Comparison of ENCODE assay signal across 8 mouse cellular contexts in the genomic region with DNA sequence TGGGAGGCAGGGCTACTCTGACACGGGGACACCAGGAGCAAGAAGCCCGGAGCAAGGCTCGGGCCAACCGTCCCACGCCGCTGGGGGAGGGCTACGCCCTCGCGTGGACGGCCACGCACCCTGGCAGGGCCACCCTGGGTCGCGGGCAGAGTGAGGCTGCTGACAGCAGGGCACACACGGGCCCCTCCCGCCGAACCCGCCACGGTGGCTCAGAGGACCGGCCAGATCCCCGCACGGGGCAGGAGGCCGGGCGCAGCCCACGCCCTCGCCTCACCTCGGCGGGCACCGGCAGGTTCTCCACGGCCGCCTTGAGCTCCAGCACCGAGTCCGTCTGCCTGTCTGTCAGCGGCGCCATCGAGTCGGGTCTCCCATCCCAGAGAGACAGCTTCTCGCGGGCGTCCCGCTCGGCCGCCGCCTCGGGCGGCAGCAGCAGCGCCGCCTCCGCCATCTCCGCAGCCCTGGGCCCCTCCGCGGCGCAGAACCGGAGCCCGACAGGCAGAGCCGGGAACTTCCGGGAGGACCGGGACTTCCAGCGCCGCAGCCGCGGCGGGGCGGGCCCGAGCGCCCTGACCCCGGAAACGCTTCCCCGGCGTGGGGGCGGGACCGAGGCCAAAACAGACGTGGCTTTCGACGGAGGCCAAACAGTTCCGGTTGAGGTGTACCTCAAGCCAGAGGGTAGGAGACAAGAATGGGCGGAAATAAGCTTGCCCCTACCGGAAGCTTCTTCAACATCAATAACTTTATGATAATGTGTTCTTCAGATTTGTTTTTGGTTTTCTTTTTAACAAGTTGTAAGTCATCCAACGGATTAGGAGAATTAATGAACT. TPM values are rescaled to one million over a fixed set of nuclear protein-coding genes. Genes with fewer than 3 reads are reported as not detected.
A peak's percentile ranks its signal among the peaks of the same experiment; 100 is the strongest.
DNase-seq lines count a peak whose midpoint lies in the region; ATAC-seq lines count a peak whose summit lies in the region.

Gene Cog3 (minus strand): TSS at position 527 of the 827 bp plus-strand sequence.

- under 1% methylated on average over 78 of the region's 78 CpGs for WGBS in hindbrain, embryonic 12.5 days

- H3K4me3 ChIP-seq in hindbrain, embryonic 12.5 days = peak within 1 kb of the TSS; percentile 70

- peak within 1 kb of the TSS; percentile 89 for H3K27ac ChIP-seq in hindbrain, embryonic 12.5 days

- no peaks in the 10 kb centered on the region for H3K9me3 ChIP-seq in hindbrain, embryonic 12.5 days (replicated peaks)

- peak; percentile 96 for DNase-seq in NIH3T3 (ENCODE audit: low read depth)
- DNase-seq in cerebellum, postnatal 10 days = peak; percentile 99
- DNase-seq in frontal cortex, postnatal 10 days (ENCODE audit: low spot score in 2 of 2) = peak; percentile 94 to 96
- DNase-seq in layer of hippocampus, postnatal 14 days (ENCODE audit: low spot score in 2 of 2) = peak; percentile 96 to 98
- DNase-seq in lung, postnatal 14 days = peak; percentile 98
- peak; percentile 85 for DNase-seq in retina, adult 2 months (ENCODE audit: low read depth, low spot score)
- DNase-seq in thymus, postnatal 36 days = peak; percentile 98

- peaks cover 8% of the 10 kb centered on the region; the same call in 1 of the 2 replicates for H3K27me3 ChIP-seq in hindbrain, embryonic 12.5 days

- H3K9ac ChIP-seq in hindbrain, embryonic 12.5 days = peak within 1 kb of the TSS; percentile 91

- peak within 1 kb of the TSS; percentile 90 for H3K4me2 ChIP-seq in hindbrain, embryonic 12.5 days (replicated peaks)

- ATAC-seq in hindbrain, embryonic 12.5 days (ENCODE audit: low FRiP score) = peak; percentile 99

- no peaks in the 10 kb centered on the region for H3K36me3 ChIP-seq in hindbrain, embryonic 12.5 days

- peaks cover 26% of the 10 kb centered on the region for H3K4me1 ChIP-seq in hindbrain, embryonic 12.5 days

RNA-seq across cellular contexts. Expression of gene Cog3, which starts in this region (rescaled TPM):
- polyA plus RNA-seq in hindbrain, embryonic 12.5 days (2016; fragmentation: Nextera tagmentation; extraction: Ambion mirVana) = 23.9 and 24.8 TPM in 2 replicates
- total RNA-seq in layer of hippocampus, postnatal 14 days (2021) = 10 to 100 TPM; 22.9 to 24.8 TPM

Comparison
In these comparisons a context has a peak if more than half of its experiments do, and no peak if none do; other contexts are left out.
1. Peak in every context shown above with its lines: DNase-seq, ATAC-seq, H3K4me3 ChIP-seq and H3K27ac ChIP-seq.